Mouse (Mus musculus) C2C12 (cell line): ENCODE measurements around the gene Msi2.

Experiments used
- CEBPB ChIP-seq: IDR thresholded peaks from one replicate; pipeline ENCODE4 v1.6.1; 2011; ENCODE audit warnings: low read depth, mild to moderate bottlenecking, control low read depth, moderate library complexity
- CTCF ChIP-seq: IDR thresholded peaks from one replicate; pipeline ENCODE4 v1.5.1; 2011; ENCODE audit not compliant: control insufficient read depth, insufficient read depth, insufficient read length
- MAX ChIP-seq: IDR thresholded peaks from one replicate; pipeline ENCODE4 v1.6.1; 2011; ENCODE audit warnings: mild to moderate bottlenecking, control low read depth
- USF1 ChIP-seq: IDR thresholded peaks from one replicate; pipeline ENCODE4 v1.6.1; 2011; ENCODE audit warnings: low read depth, mild to moderate bottlenecking, control low read depth, moderate library complexity

DNA sequence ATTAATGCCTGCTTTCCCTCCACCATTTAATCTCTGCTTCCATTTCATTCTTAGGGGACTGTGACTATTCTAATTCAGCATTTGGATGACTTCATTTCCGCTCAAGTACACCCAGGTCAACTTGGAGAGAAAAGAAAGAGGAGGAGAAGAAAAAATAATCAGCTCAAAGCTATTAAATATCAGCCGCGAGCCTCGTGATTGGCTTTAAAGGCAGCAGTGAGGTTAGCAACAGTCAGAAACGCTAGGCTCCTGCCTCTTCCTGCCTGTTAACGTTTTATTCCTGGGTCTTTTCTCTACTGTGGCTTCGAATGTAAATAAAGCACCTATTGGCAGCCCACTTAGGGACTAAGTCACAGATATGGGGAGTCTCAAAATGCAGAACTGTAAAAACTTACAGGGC lies 135.5 kb downstream of the Msi2 start:
- TF ChIP-seq CTCF (no peak), MAX (no peak), CEBPB (no peak), USF1 (no peak)
